Mouse (Mus musculus): ENCODE results near the gene Abhd15.
A peak's percentile ranks its signal among the peaks of the same experiment; 100 is the strongest.

Abhd15 gene

DNA sequence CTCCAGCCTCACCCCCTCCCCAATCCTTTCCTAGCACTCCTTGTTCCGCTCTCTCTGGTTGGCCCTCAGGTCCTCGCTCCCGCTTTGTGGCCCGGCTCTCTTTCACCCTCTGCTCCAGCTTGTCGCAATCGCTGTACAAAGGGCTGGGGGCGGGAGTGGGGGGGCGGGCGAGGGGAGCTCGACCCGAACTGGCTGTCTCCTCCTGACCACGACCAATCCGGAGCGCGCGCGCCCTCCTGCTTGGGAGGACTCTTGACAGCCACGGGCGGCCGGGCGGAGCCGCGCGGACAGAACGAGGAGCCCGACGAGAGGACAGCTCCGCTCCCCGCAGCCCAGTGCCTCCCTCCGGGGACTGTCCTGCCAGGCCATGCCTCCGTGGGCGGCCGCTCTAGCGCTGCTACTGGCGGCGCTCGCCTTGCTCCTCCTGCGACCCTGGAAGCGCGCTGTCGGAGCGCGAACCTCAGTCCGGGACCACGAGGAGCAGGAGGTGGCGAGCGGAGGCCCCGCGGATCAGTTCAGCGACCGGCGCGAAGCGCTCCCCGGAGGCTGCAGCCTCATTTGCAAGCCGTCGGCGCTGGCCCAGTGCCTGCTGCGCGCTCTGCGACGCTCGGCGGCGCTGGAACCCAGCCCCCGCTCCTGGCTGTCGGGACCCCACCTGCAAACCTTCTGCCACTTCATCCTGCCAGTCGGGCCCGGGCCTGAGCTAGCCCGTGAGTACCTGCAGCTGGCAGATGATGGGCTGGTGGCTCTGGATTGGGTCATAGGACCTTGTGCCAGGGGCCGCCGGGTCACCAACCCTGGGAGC is at the start of gene Abhd15:
Gene Abhd15 (plus strand): TSS at position 290 of the 805 bp plus-strand sequence.
- DNase-seq (ENCODE audit: low read depth, low spot score), result peak; percentile 61

DNA sequence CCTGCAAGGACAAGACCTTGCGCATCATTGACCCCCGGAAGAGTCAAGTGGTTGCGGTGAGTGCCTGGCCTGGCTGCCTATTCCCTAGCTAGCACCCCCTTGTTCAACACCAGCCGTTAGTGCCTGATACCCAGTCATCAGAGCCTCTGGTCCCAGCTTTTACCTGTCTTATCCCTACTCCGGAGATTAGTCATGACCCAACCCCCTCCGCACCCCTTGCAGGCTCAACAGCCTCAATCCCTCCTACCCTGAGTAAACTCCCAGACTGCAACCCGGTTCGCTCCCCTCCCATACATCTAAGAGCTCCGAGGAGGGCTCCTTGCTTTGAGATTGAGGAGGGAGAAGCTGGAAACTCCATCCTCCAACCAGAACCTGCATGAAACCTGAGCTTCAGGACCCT is 48.4 kb upstream of the Abhd15 start:
- no peak for DNase-seq (ENCODE audit: low read depth, low spot score)

GRCm38 (mm10) chr11:77467157-77467556 is 47.8 kb upstream of the Abhd15 start:
- peak; percentile 92 for DNase-seq (ENCODE audit: low read depth, low spot score)

GRCm38 (mm10) chr11:77467784-77468183 is 47.1 kb upstream of the Abhd15 start:
- DNase-seq (ENCODE audit: low read depth, low spot score), result peak; percentile 92

DNA sequence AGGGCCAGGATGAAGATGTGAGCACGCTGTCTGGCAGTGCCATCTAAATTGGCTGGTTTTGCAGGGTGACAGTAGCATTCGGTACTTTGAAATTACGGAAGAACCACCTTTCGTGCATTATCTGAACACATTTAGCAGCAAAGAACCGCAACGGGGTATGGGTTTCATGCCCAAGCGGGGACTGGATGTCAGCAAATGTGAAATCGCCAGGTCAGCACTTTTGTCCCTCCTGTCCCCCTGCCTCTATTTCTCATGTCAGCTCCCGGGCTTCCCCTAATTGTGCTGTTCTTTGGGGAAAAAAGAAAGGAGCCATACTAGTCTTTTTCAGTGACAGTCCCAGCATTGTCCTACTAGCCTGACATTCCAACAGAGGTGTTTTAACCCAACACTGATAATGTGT is 46.5 kb upstream of the Abhd15 start:
- no peak for DNase-seq (ENCODE audit: low read depth, low spot score)

- DNase-seq (ENCODE audit: low read depth, low spot score), result no peak
Measured at GRCm38 (mm10) chr11:77471407-77471806, 43.5 kb upstream of the Abhd15 start.

- DNase-seq (ENCODE audit: low read depth, low spot score), result no peak
Measured at GRCm38 (mm10) chr11:77472775-77473174, 42.1 kb upstream of the Abhd15 start.

DNA sequence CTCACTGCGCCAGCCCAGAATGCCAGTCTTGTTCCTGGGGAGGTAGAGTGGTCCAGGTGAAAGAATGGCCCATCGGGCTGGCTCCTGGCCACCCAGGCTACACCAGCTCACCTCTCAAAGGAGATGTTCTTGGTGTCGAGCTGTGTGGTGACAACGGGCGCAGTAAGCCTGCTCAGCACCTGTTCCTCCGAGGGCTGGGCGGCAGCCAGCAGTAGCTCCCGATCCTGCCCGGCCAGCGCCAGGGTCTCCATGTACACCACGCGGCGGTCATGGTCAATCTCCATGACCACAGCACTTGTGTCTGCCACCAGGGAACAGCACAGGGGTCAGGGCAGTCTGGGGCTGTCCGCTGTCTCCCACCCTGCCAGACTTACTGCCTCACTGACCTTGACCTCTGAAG is 38.7 kb upstream of the Abhd15 start:
- DNase-seq (ENCODE audit: low read depth, low spot score), result no peak

- no peak for DNase-seq (ENCODE audit: low read depth, low spot score)
Measured at GRCm38 (mm10) chr11:77476895-77477294, 38.0 kb upstream of the Abhd15 start.

- no peak for DNase-seq (ENCODE audit: low read depth, low spot score)
Measured at GRCm38 (mm10) chr11:77483043-77483442, 31.9 kb upstream of the Abhd15 start.

DNA sequence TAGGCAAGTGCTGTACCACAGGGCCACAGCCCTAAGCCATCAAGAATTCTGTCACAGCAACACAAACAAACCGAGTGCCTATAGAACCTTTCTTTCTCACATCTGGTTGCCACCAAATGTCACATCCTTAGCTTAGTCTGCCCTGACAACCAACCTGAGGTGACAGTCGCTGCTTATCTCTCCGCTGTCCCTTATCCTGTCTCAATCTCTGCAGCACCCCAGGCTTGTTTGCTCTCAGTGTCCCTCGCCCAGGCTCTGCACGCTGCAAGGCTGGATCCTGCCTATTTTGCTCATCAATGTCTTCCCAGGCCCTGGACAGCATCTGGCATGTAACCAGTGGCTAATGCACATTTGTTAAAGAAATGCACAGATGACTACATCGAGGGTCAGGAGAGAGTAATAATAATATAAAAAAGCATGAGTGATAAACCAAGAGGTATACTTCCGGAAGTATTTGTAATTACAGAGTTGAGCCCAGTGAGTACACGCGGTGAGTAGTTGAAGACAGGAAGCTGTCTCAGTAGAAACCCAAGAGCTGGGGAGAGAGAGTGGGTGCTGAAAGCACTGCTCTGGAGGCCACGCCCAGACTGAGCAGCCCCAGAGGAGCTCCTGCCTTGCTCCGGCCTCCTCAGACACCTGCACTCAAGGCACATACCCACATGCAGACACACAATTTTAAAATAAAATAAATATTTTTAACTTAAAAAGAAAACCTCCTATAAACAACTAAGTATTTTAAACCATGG is 31.2 kb upstream of the Abhd15 start:
- peak; percentile 85 for DNase-seq (ENCODE audit: low read depth, low spot score)

- DNase-seq (ENCODE audit: low read depth, low spot score), result no peak
Measured at GRCm38 (mm10) chr11:77485229-77485628, 29.7 kb upstream of the Abhd15 start.

DNA sequence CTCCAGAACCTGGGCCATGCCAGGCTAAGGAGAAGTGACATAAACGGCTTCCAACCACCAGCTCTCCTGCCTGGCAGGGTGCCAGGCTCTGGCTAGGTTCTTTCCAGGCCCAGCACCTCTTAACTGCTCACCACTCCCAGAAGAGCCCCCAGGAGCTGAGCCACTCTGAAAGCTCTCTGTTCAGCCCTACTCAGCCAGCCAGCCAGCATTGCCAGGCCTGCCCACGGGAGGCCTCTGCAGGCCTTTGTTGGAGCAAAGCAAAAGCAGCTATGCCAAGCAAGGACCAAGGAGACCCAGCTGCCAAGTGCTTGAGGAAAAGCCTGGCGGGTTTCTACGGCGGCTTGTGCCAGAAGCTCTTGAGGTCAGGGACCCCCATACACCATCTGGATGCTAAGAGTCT is 28.1 kb upstream of the Abhd15 start:
- no peak for DNase-seq (ENCODE audit: low read depth, low spot score)

- peak; percentile 48 for DNase-seq (ENCODE audit: low read depth, low spot score)
Measured at GRCm38 (mm10) chr11:77488771-77489581, 25.9 kb upstream of the Abhd15 start.

- DNase-seq (ENCODE audit: low read depth, low spot score), result peak; percentile 62
Measured at GRCm38 (mm10) chr11:77489591-77490235, 25.2 kb upstream of the Abhd15 start, which contains the start of gene Ankrd13b. Gene Ankrd13b (minus strand): TSS chr11:77489678.

DNA sequence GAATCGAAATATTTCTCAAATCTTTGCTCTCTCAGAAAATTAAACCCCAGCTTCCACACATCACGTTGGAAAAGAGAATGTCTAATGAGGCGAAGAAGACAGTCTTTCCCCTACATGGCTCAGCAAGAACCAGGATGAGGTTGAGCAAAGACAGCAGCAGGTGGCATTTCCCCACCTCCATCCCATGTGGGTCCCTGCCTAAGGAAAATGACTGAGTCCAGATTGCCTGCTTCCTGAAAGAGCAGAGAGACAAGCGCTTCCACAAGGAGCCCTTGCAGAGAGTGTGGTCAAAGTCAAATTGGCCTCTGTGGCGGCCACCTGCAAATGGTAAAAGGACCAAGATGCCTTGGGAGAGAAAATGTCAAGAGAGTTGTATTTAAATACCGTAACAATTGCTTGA is 24.5 kb upstream of the Abhd15 start:
- DNase-seq (ENCODE audit: low read depth, low spot score), result no peak

- peak; percentile 93 for DNase-seq (ENCODE audit: low read depth, low spot score)
Measured at GRCm38 (mm10) chr11:77491123-77491501, 23.8 kb upstream of the Abhd15 start.

- peak; percentile 38 for DNase-seq (ENCODE audit: low read depth, low spot score)
Measured at GRCm38 (mm10) chr11:77491502-77492291, 23.2 kb upstream of the Abhd15 start.

DNA sequence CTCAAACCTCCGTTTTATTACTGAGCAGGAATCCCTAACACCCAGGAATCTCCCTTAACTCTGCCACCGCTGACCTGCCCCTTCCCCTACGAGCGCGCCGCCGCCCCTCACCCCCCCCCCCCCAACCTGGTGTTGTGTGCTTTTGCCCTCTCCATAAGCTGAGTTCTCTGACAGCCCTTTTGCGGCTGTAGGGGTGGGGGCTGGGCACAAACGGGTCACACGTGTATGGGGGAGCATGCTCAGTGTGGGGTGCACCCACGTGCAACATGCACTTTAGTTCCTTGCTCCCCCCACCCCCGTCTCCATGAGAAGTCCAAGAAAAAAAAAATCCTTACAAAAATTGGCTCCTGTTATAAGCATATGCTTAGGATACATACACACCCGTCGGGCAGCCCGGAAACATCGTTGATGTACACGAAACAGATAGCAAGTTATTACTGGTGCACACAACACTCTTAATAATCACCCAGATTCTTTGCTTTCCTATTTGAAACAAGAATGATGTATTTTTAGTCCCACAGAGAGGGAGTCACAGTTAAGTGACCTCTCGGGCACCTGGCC is 22.5 kb upstream of the Abhd15 start:
- DNase-seq (ENCODE audit: low read depth, low spot score), result peak; percentile 57

DNA sequence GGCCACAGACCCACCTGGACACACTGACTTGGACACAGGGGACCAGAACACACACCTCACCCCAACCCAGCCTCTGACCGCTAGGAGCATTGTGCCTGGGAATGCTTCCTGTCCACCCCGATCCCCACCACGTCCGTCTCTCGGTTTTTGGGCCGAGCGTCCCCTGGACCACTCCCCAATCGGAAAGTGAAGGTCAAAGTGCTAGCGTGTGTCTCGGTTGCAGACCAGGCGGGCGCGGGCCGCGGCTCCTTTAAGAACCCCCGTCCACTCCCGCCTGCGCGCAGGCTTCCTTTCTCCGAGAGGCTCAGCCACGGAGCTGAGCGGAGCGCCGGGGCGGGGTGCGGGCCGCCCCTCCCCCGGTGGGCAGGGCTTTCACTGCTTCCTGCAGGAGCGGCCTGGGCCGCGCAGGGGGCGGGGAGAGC is 22.0 kb upstream of the Abhd15 start:
- peak; percentile 95 for DNase-seq (ENCODE audit: low read depth, low spot score)
